8 mouse cellular contexts compared by ENCODE assay signal in the genomic region with DNA sequence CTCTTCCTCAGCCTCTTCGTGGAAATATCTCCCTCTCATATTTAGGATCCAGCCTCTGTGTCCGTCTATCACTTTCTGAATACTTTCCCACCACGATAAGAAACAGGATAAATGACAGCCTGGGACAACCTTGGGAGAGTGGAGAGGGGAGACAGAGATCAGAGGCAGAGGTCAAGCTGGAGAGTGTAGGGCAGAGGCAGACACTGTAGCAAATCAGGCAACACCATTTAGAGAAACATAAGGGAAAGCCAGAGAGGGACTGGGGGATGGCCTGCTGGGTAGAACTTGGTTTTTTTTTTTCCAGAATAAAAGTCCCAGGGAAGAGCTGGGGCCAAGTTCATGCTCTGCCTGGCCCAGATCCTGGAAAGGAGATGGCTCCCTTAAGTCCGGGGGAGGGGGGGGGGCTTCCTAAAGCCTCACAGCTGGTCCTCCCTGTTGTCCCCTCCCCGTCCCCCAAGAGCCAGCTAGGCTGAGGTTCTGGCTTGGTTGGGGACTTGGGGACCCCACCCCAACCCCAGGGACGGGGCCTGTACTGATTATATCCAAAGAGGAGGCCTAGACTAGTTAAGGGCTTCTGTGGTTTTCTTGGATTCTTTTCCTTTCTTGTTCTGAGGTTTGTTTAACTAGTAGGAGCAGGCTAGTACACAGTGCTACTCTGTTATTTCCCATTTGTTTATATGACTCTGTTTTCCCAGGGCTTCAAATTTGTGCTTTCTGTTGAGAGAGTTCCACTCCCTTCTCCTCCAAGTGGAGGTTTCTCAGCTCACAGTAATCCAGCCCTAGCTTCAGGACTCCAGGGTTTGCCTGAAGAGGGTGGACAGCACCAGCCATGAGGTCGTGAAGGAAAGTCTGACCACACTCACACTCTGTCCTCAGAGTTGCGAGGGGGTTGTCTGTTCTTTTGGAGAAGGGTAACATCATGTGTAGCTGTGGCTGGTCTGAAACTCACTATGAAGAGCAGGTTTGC. TPM values are rescaled to one million over a fixed set of nuclear protein-coding genes. Genes with fewer than 3 reads are reported as not detected.
DNase-seq lines count a peak whose midpoint lies in the region.

No protein-coding gene starts in this region.

- DNase-seq in adrenal gland, adult (ENCODE audit: inconsistent age in 2 of 2, low spot score in 1 of 2), result peak; percentile 14 to 37
- no peak for DNase-seq in adrenal gland, postnatal 10 days
- peak; percentile 34 for DNase-seq in urinary bladder, postnatal 14 days (ENCODE audit: low spot score)
- DNase-seq in urinary bladder, adult 2 months (ENCODE audit: low spot score), result no peak
- peak; percentile 50 to 63 for DNase-seq in kidney, postnatal 4 days
- DNase-seq in cerebellum, adult 18-20 months, result no peak
- DNase-seq in urinary bladder, postnatal 25 days (ENCODE audit: low spot score), result no peak
- DNase-seq in adrenal gland, postnatal 4 days (ENCODE audit: low spot score in 2 of 2), result no peak

RNA-seq across cellular contexts. Expression of gene Mxra8, which starts 1.0 kb away (rescaled TPM):
- 10 to 100 TPM; 56.6 to 59.6 TPM for total RNA-seq in adrenal gland, postnatal 10 days (2021)
- polyA plus RNA-seq in urinary bladder, adult 2 months (2012; rRNA removed), result 377 and 402 TPM in 2 replicates
- 10 to 100 TPM; 86.3 to 93.5 TPM for total RNA-seq in adrenal gland, postnatal 4 days (2021)

RNA-seq across cellular contexts. Expression of gene Aurkaip1, which starts 7.4 kb away (rescaled TPM):
- 100 to 1,000 TPM; 146 to 149 TPM for total RNA-seq in adrenal gland, postnatal 10 days (2021)
- polyA plus RNA-seq in urinary bladder, adult 2 months (2012; rRNA removed), result 110 and 122 TPM in 2 replicates
- 100 to 1,000 TPM; 123 to 129 TPM for total RNA-seq in adrenal gland, postnatal 4 days (2021)

RNA-seq across cellular contexts. Expression of gene Dvl1, which starts 8.7 kb away (rescaled TPM):
- 10 to 100 TPM; 58.2 to 59.0 TPM for total RNA-seq in adrenal gland, postnatal 10 days (2021)
- polyA plus RNA-seq in urinary bladder, adult 2 months (2012; rRNA removed), result 58.9 and 76.5 TPM in 2 replicates
- total RNA-seq in adrenal gland, postnatal 4 days (2021), result 10 to 100 TPM; 53.5 to 53.8 TPM

RNA-seq across cellular contexts. Expression of gene Tas1r3, which starts 24.7 kb away (rescaled TPM):
- under 1 TPM; 0.36 to 0.45 TPM for total RNA-seq in adrenal gland, postnatal 10 days (2021)
- 0.91 and 1.3 TPM in 2 replicates for polyA plus RNA-seq in urinary bladder, adult 2 months (2012; rRNA removed)
- under 1 TPM; 0.85 to 0.92 TPM for total RNA-seq in adrenal gland, postnatal 4 days (2021)

RNA-seq across cellular contexts. Expression of gene Ccnl2, which starts 26.2 kb away (rescaled TPM):
- total RNA-seq in adrenal gland, postnatal 10 days (2021), result 100 to 1,000 TPM in 1 of 2 experiments, 10 to 100 TPM in 1; 82.7 to 124 TPM
- polyA plus RNA-seq in urinary bladder, adult 2 months (2012; rRNA removed), result 161 and 233 TPM in 2 replicates
- 100 to 1,000 TPM; 153 to 155 TPM for total RNA-seq in adrenal gland, postnatal 4 days (2021)

Comparison
In these comparisons a context has a peak if more than half of its experiments do, and no peak if none do; other contexts are left out.
1. DNase-seq: peak in adrenal gland, adult (2 of 2), urinary bladder, postnatal 14 days (single experiment) and kidney, postnatal 4 days (2 of 2); none in adrenal gland, postnatal 10 days (single experiment), urinary bladder, adult 2 months (single experiment), cerebellum, adult 18-20 months (0 of 2), urinary bladder, postnatal 25 days (single experiment) and adrenal gland, postnatal 4 days (0 of 2).